Mouse (Mus musculus) intestine, postnatal 0 days (tissue): ENCODE data around the gene Msrb1. TPM values are rescaled to one million over a fixed set of nuclear protein-coding genes. Genes with fewer than 3 reads are reported as not detected.

ENCODE experiments used
- ATAC-seq: fragments of 200-750 bp; cut with Nextera tagmentation; 2 replicates; pipeline ENCODE4 v1.8.0; 2017; ENCODE audit warnings: mild to moderate bottlenecking, moderate TSS enrichment, moderate library complexity
- H3K27ac ChIP-seq: fragments of 300-500 bp; sonication (generic); 2 replicates; pipeline ENCODE4 v1.5.1; 2014; ENCODE audit warnings: mild to moderate bottlenecking, low read depth, low read length, moderate library complexity
- H3K27me3 ChIP-seq: fragments of 300-500 bp; sonication (generic); replicated peaks from 2 replicates; pipeline ENCODE4 v1.6.1; 2014; ENCODE audit warnings: low read length, mixed read lengths; ENCODE audit not compliant: control insufficient read depth, insufficient read depth
- H3K36me3 ChIP-seq: fragments of 300-500 bp; sonication (generic); 2 replicates; pipeline ENCODE4 v1.6.1; 2014; ENCODE audit warnings: mild to moderate bottlenecking, moderate library complexity; ENCODE audit not compliant: control insufficient read depth, insufficient read depth
- H3K4me1 ChIP-seq: fragments of 300-500 bp; sonication (generic); replicated peaks from 2 replicates; pipeline ENCODE4 v1.6.1; 2014; ENCODE audit warnings: antibody characterized with exemption, low read length, mixed read lengths; ENCODE audit not compliant: control insufficient read depth, insufficient read depth
- H3K4me2 ChIP-seq: fragments of 300-500 bp; sonication (generic); replicated peaks from 2 replicates; pipeline ENCODE4 v1.6.1; 2014; ENCODE audit warnings: low read depth, mild to moderate bottlenecking, moderate library complexity
- H3K4me3 ChIP-seq: fragments of 300-500 bp; sonication (generic); 2 replicates; pipeline ENCODE4 v1.5.1; 2014; ENCODE audit warnings: low read depth, low read length
- H3K9ac ChIP-seq: fragments of 300-500 bp; sonication (generic); 2 replicates; pipeline ENCODE4 v1.6.1; 2014; ENCODE audit warnings: mild to moderate bottlenecking, low read depth, low read length
- H3K9me3 ChIP-seq: fragments of 300-500 bp; sonication (generic); 2 replicates; pipeline ENCODE4 v1.6.1; 2016; ENCODE audit warnings: mixed run types; ENCODE audit not compliant: control insufficient read depth
- CTCF ChIP-seq: sonication (generic); IDR thresholded peaks from 2 replicates; pipeline ENCODE4 v1.5.1; 2016; ENCODE audit warnings: low read depth, mild to moderate bottlenecking, control low read depth, antibody characterized with exemption, moderate library complexity
- WGBS: fragments of 180-500 bp; shearing (Covaris S2); extraction: QIAGEN DNeasy Blood & Tissue Kit; methylation state at CpG from one replicate; pipeline ENCODE4 v1.1.7; 2014; 5-methylcytosine and 5-hydroxymethylcytosine counted together
- polyA plus RNA-seq: library from polyadenylated mRNA; unstranded; fragments of >200 nt; fragmentation: Nextera tagmentation; extraction: Ambion mirVana; gene quantifications from 2 replicates; pipeline ENCODE4 v1.2.1, GENCODE M21; 2015

Msrb1 gene
- polyA plus RNA-seq, 1 experiment from 2014 or later, result 47.4 TPM

GRCm38 (mm10) chr17:24777073-24777472 is 40.6 kb downstream of the Msrb1 start:
- ATAC-seq, result no peak
- H3K9ac ChIP-seq, result no peak overlapping the region
- WGBS, result 70% methylated on average over 2 of the region's 2 CpGs
- H3K36me3 ChIP-seq, result no peaks in the 10 kb centered on the region
- H3K4me3 ChIP-seq, result no peak overlapping the region
- H3K4me2 ChIP-seq, result no peak overlapping the region
- H3K27ac ChIP-seq, result no peak overlapping the region
- no peaks in the 10 kb centered on the region for H3K27me3 ChIP-seq
- no peaks in the 10 kb centered on the region for H3K9me3 ChIP-seq
- no peaks in the 10 kb centered on the region for H3K4me1 ChIP-seq
- no peak for TF ChIP-seq CTCF

GRCm38 (mm10) chr17:24780821-24781220 is 44.4 kb downstream of the Msrb1 start:
- no peak overlapping the region for H3K4me3 ChIP-seq
- no peaks in the 10 kb centered on the region for H3K9me3 ChIP-seq
- H3K36me3 ChIP-seq, result no peaks in the 10 kb centered on the region
- no peak overlapping the region for H3K27ac ChIP-seq
- H3K27me3 ChIP-seq, result no peaks in the 10 kb centered on the region
- H3K4me2 ChIP-seq, result no peak overlapping the region
- no peak for ATAC-seq
- no peak overlapping the region for H3K9ac ChIP-seq
- 89% methylated on average over 2 of the region's 2 CpGs for WGBS
- no peaks in the 10 kb centered on the region for H3K4me1 ChIP-seq
- TF ChIP-seq CTCF, result no peak

- Histone ChIP-seq H3K4me3 (no peak overlapping the region), H3K4me1 (no peaks in the 10 kb centered on the region)
- WGBS, result 49% methylated on average over 8 of the region's 8 CpGs
Observed at GRCm38 (mm10) chr17:24792190-24792589, 55.7 kb downstream of the Msrb1 start.

More at GRCm38 (mm10) chr17:24792190-24792589, 55.7 kb downstream of the Msrb1 start:
- no peak for TF ChIP-seq CTCF
- Histone ChIP-seq H3K36me3 (no peaks in the 10 kb centered on the region), H3K4me2 (no peak overlapping the region), H3K27me3 (no peaks in the 10 kb centered on the region; the same call in 1 of the 2 replicates), H3K9me3 (no peaks in the 10 kb centered on the region), H3K27ac (no peak overlapping the region), H3K9ac (no peak overlapping the region)
- ATAC-seq, result no peak

Other genes starting within 250 kb of the Msrb1 start
- gene Caskin1, start 248.0 kb upstream of the Msrb1 start, polyA plus RNA-seq, result 0.69 and 0.78 TPM in 2 replicates
- gene Traf7, start 208.7 kb upstream of the Msrb1 start, polyA plus RNA-seq, result 39.7 and 41.2 TPM in 2 replicates
- gene Rab26, start 202.4 kb upstream of the Msrb1 start, polyA plus RNA-seq, result 0.31 and 0.63 TPM in 2 replicates
- gene Pkd1, start 186.8 kb upstream of the Msrb1 start, polyA plus RNA-seq, result 5.4 and 8.3 TPM in 2 replicates
- gene Tsc2, start 104.0 kb upstream of the Msrb1 start, polyA plus RNA-seq, result 24.7 and 25.8 TPM in 2 replicates
- gene Nthl1, start 104.0 kb upstream of the Msrb1 start, polyA plus RNA-seq, result 5.0 and 5.5 TPM in 2 replicates
- 26.5 and 30.1 TPM in 2 replicates for gene Slc9a3r2, start 86.3 kb upstream of the Msrb1 start, polyA plus RNA-seq
- 0.20 TPM in 1 of 2 replicates, not detected in the other for gene Npw, start 78.2 kb upstream of the Msrb1 start, polyA plus RNA-seq
- 13.4 and 13.5 TPM in 2 replicates for gene Zfp598, start 67.0 kb upstream of the Msrb1 start, polyA plus RNA-seq
- gene Syngr3, start 46.7 kb upstream of the Msrb1 start, polyA plus RNA-seq, result 6.0 and 6.2 TPM in 2 replicates
- 42.0 and 42.2 TPM in 2 replicates for gene Gfer, start 40.5 kb upstream of the Msrb1 start, polyA plus RNA-seq
- 32.4 and 38.0 TPM in 2 replicates for gene Noxo1, start 40.4 kb upstream of the Msrb1 start, polyA plus RNA-seq
- gene Tbl3, start 29.0 kb upstream of the Msrb1 start, polyA plus RNA-seq, result 23.8 and 25.2 TPM in 2 replicates
- gene Rnf151, start 18.6 kb upstream of the Msrb1 start, polyA plus RNA-seq, result not detected in 2 replicates
- gene Rps2, start 18.5 kb upstream of the Msrb1 start, polyA plus RNA-seq, result 757 and 776 TPM in 2 replicates
- gene Ndufb10, start 12.2 kb upstream of the Msrb1 start, polyA plus RNA-seq, result 406 and 413 TPM in 2 replicates
- 0.27 TPM in 1 of 2 replicates, not detected in the other for gene Rpl3l, start 8.8 kb upstream of the Msrb1 start, polyA plus RNA-seq
- 0.25 and 0.47 TPM in 2 replicates for gene Hs3st6, start 16.3 kb downstream of the Msrb1 start, polyA plus RNA-seq
- 0.08 and 0.10 TPM in 2 replicates for gene Meiob, start 67.6 kb downstream of the Msrb1 start, polyA plus RNA-seq
- 104 and 105 TPM in 2 replicates for gene Hagh, start 103.5 kb downstream of the Msrb1 start, polyA plus RNA-seq
- 165 and 195 TPM in 2 replicates for gene Fahd1, start 113.7 kb downstream of the Msrb1 start, polyA plus RNA-seq
- gene Igfals, start 129.4 kb downstream of the Msrb1 start, polyA plus RNA-seq, result 17.2 and 18.3 TPM in 2 replicates
- 48.0 and 53.5 TPM in 2 replicates for gene Nubp2, start 149.7 kb downstream of the Msrb1 start, polyA plus RNA-seq
- 42.3 and 43.4 TPM in 2 replicates for gene Spsb3, start 150.0 kb downstream of the Msrb1 start, polyA plus RNA-seq
- 16.7 and 18.5 TPM in 2 replicates for gene Eme2, start 158.4 kb downstream of the Msrb1 start, polyA plus RNA-seq
- 132 and 141 TPM in 2 replicates for gene Mrps34, start 158.5 kb downstream of the Msrb1 start, polyA plus RNA-seq
- gene Nme3, start 159.9 kb downstream of the Msrb1 start, polyA plus RNA-seq, result 47.4 and 54.4 TPM in 2 replicates
- gene Mapk8ip3, start 200.3 kb downstream of the Msrb1 start, polyA plus RNA-seq, result 5.3 and 6.6 TPM in 2 replicates
- 35.7 and 36.0 TPM in 2 replicates for gene Jpt2, start 224.0 kb downstream of the Msrb1 start, polyA plus RNA-seq